Mouse (Mus musculus) layer of hippocampus, postnatal 10 days (tissue): ENCODE measurements at regions not wholly inside any gene's neighbourhood (a gene's known extent, or its start where the extent isn't known, plus 50 kb on each side); places are given as distances from the start of the nearest gene placed in this dataset.

Experiments used
- DNase-seq, 2 experiments: peaks; one replicate each; pipeline ENCODE4 v3.0.0; 2021; ENCODE audit warnings: low spot score in 2 of 2

GRCm38 (mm10) chr9:78881307-78881790, 266.0 kb downstream of the Cd109 start:
- DNase-seq: no peak

DNA sequence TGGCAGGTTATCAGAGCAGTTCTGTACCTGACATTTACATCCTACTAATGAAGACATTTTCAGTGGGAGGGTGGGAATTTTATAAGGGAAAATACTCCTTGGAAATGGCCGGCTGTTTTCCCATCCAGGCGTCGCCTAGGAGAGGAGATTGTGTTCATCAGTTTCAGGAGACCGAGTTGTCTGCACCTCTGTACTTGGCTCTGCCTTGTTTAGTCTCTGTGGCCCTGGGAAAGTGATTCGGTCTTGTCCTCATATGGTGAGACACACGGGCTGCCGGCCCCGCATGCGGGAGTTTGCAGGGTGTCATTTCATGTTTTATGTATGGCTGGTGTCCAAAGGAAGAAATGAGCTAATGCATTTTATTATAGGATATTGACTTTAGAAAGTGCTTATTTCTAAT, 287.9 kb downstream of the Cd109 start:
- no peak for DNase-seq

DNA sequence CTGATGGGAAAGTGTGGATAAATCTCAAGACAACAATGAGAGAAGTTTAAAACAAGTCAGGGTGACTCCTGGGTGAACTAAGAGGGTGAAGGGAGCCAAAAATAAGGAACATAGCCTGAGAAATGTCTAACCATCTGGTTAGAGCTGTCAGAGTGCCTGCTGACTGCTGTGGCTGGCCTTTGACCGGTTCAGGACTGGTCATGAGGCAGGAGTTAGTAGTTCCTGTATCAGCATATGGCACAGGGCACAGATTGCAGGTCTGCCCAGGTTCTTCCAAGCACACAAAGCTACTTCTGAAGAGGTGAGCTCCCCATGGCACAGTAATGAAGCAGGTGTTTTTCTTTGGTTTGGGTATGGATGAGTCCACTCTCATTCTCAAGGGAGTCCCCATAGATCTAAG, 302.0 kb downstream of the Cd109 start:
- no peak for DNase-seq

DNA sequence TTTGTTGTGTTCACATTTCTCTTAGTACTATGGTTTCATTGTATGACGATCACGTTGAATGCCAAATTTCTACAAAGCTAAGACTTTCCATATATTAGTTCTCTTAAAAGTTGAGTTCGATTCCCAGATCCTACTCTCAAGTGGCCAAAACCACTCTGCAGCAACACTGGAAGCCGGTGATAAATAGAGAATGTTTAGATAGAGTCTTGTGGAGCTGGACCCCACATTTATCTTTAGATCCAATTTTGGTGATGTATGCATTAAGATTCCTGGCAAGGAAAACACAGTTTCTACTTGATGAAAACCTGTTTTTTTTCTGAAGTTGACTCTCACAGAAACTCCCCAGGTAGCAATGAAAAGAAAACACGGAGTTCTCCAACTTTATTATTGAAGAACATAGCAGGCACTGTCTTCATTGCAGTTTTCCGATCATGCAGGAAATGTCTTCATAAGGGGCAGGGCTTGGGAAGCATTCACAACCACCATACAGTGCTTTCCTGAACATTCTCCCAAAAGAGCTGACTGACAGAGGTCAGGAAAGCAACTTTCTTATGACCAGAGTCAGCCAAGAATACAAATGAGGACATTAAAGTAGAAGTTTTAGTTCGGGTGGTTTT, 310.7 kb downstream of the Cd109 start:
- DNase-seq: no peak

GRCm38 (mm10) chr9:78941648-78942047, 326.3 kb downstream of the Cd109 start:
- no peak for DNase-seq

DNA sequence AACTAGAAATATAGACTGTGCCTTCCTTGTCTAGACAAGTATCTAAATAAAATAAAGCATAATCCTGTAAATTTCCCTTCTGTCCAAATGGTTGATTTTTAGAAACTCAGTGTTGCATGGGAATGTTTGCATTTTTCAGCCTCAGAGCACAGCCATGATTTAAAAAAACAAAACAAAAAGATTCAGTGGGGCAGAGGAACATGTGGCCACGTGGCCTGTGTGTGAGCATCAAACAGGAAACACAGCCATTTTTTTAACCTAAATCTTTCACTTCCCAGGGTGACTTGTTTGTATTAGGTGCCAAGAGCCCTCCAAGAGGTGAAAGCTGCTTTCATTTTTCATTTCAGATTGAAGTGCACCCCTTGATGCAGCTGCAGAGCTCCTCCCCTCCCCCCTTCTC, 349.5 kb downstream of the Cd109 start:
- DNase-seq: no peak

- DNase-seq: peak in 1 of 2 experiments; percentile 14
These were observed 350.0 kb downstream of the Cd109 start for GRCm38 (mm10) chr9:78965226-78965950.

- DNase-seq: no peak
These were observed 356.4 kb downstream of the Cd109 start for GRCm38 (mm10) chr9:78971731-78972130.

DNA sequence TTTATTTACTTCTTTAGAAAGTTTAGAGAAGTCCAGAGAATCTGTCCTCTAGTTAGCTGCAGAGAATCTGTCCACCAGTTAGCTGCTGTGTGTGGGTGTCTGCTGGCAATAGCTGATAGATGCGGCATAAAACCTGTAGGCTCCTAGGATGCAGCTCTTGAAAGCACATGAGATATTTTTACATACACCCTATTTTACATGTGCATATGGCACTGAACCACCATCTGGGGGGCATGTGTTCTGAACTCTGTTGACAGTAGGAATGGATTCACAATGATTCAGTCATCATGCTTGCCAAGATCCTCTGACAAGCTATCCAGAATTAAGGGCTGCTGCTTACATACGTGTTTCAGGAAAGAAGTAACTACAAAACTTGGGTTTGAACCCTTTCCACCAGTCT, 368.4 kb downstream of the Cd109 start:
- peak in 1 of 2 experiments; percentile 18 for DNase-seq

DNA sequence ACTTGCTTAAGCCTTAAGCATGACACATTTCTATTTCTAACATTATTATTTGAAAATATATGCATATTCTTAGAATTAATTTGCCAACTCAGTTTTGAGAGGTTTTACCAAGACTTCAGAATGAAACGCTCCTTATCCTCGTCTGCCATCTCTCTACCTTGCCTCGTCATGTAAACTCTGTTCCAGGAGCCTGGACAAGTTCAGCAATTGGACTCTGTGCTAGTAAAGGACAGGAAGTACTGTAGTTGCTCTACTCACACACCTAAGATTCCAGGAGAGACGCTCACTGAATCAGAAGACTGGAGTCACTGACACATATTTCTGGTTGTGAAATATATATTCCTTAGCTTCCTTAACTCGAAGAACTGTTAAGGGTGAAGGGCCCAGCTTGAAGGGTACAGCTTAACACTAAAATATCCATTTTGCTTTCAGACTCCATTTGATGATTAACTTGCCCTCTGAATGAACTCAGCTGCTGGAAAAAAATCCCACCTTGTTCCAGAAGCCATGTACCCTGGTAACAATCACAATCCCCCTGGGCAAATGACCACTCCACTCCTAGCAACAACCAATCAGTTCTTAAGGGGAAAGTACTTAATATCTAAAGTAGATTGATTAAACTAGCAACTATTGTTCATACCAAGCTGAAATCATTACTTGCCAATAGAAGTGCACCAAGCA, 370.0 kb downstream of the Cd109 start:
- DNase-seq: no peak

DNA sequence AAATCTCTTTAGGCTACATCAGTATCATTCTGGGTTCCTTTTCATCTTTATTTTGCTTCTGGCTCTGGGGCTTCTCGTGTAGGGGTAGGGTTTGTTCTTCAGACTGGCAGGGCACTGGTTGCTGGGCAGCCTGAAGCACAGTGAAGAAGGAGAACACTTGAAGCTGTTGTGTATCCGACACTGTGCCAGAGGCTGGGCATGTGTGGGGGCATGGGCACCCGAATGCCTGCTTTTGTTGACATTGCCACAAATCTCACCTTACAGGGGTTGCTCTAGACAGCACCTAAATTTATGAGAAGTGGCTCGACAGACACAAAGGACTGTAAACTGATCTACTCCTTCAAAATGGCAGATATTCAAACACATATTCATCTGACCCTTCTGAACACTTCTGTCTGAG, 376.0 kb downstream of the Cd109 start:
- DNase-seq: no peak

GRCm38 (mm10) chr9:79001081-79001480, 385.7 kb downstream of the Cd109 start:
- DNase-seq: no peak

- no peak for DNase-seq
These were observed 386.6 kb downstream of the Cd109 start for GRCm38 (mm10) chr9:79001930-79002329.

- DNase-seq: peak; percentile 45 to 62
These were observed 389.1 kb downstream of the Cd109 start for GRCm38 (mm10) chr9:79004296-79004980.

GRCm38 (mm10) chr9:79022291-79022690, 406.9 kb downstream of the Cd109 start:
- no peak for DNase-seq

DNA sequence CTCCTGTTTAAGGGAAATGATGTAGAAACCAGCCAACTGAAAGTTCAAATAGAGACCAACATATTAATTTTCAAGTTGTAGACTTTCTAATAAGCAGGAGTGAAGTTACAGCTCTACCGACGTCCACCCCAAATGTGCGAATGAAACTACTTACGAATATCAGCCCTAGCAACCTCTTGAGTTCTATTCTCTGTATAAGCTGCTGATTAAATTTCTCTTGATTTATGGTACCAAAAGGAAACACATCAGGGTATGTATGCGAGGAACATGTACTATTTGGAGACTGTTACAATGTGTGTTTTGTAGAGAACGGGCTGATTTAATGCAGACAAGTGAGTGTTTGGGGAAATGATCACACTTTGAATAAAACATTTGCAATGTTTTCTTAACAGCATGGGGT, 412.9 kb downstream of the Cd109 start:
- no peak for DNase-seq

DNA sequence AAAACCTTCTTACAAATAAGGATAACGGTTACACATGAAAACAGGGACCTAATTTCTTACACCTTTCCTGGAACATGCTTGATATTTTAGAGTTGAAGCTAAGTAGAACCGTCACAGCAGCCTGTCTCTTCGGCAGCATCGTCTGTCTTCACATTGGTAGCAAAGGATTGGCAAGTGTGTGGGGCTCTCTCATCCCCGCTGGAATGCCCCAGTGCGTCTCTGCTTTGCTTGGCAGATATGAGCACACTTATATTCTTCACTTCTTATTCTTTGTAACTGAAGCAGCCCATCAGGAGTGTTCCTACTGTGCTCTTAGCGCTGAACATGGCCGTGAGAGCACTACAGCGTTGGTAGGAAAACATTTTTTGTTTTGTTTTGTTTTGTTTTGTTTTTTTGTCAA, 414.1 kb downstream of the Cd109 start:
- no peak for DNase-seq

DNA sequence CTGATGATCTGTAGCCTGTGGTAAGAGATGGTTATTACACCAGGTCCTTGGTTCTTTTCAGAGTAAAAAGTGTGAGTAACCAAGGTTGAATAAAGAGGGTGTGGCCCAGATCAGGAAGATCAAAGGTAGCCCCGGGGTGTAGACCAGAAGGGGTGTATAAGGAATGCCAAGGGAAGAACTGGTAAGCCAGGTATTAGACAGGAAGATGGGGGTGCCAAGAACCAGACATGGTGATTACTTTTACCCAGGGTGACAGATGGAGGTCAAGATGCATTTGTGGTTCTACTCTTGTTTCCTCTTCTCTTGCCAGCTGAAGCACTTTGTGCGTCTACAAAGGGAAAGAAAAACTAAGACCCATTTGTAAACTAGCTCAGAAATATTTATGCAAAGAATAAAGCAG, 420.3 kb downstream of the Cd109 start:
- no peak for DNase-seq

- no peak for DNase-seq
These were observed 421.7 kb downstream of the Cd109 start for GRCm38 (mm10) chr9:79037054-79037453.

- no peak for DNase-seq
These were observed 423.6 kb downstream of the Cd109 start for GRCm38 (mm10) chr9:79038971-79039370.

- no peak for DNase-seq
These were observed 429.0 kb downstream of the Cd109 start for GRCm38 (mm10) chr9:79044344-79044743.

GRCm38 (mm10) chr9:79045314-79045713, 430.0 kb downstream of the Cd109 start:
- DNase-seq: no peak
